Mouse (Mus musculus) heart, embryonic 14.5 days (tissue): Measurements from ENCODE around the gene Cyp2u1. TPM values are rescaled to one million over a fixed set of nuclear protein-coding genes. Genes with fewer than 3 reads are reported as not detected.

Source experiments
- ATAC-seq: fragments of 200-750 bp; cut with Nextera tagmentation; 2 replicates; pipeline ENCODE4 v1.8.0; 2017; ENCODE audit warnings: low read depth, moderate TSS enrichment; ENCODE audit not compliant: insufficient number of reproducible peaks, insufficient read depth, low FRiP score
- H3K27ac ChIP-seq, 2 experiments: fragments of 200-500 bp in 1 of 2; fragments of 300-500 bp in 1 of 2; sonication (generic) in 1 of 2; replicated peaks in 1 of 2; 2 replicates each; pipeline ENCODE4 v1.5.1; 2012 to 2014; ENCODE audit warnings: low read depth in 2 of 2, low read length in 2 of 2, control low read depth in 1 of 2, mild to moderate bottlenecking in 1 of 2, mixed read lengths in 1 of 2; ENCODE audit not compliant: control insufficient read depth in 1 of 2, insufficient read depth in 1 of 2
- H3K27me3 ChIP-seq: fragments of 300-500 bp; sonication (generic); 2 replicates; pipeline ENCODE4 v1.6.1; 2014; ENCODE audit warnings: mild to moderate bottlenecking, low read length, control low read depth; ENCODE audit not compliant: control insufficient read depth, insufficient read depth
- H3K36me3 ChIP-seq: fragments of 300-500 bp; sonication (generic); 2 replicates; pipeline ENCODE4 v1.6.1; 2014; ENCODE audit warnings: mild to moderate bottlenecking, control low read depth, low read length, mixed read lengths; ENCODE audit not compliant: control insufficient read depth, insufficient read depth
- H3K4me1 ChIP-seq, 2 experiments: fragments of 200-500 bp in 1 of 2; fragments of 300-500 bp in 1 of 2; sonication (generic) in 1 of 2; 2 replicates each; pipeline ENCODE4 v1.6.1; 2012 to 2014; ENCODE audit warnings: low read length in 2 of 2, control low read depth in 1 of 2, mixed read lengths in 1 of 2; ENCODE audit not compliant: control insufficient read depth in 2 of 2, insufficient read depth in 2 of 2
- H3K4me2 ChIP-seq: fragments of 300-500 bp; sonication (generic); 2 replicates; pipeline ENCODE4 v1.6.1; 2014; ENCODE audit warnings: mild to moderate bottlenecking, low read length
- H3K4me3 ChIP-seq, 2 experiments: fragments of 200-500 bp in 1 of 2; fragments of 300-500 bp in 1 of 2; sonication (generic) in 1 of 2; 2 replicates each; pipeline ENCODE4 v1.5.1; 2012 to 2014; ENCODE audit warnings: low read length in 2 of 2, mild to moderate bottlenecking in 2 of 2, control low read depth in 1 of 2, low read depth in 1 of 2, moderate library complexity in 1 of 2; ENCODE audit not compliant: control insufficient read depth in 1 of 2, insufficient read depth in 1 of 2
- H3K9ac ChIP-seq: fragments of 300-500 bp; sonication (generic); 2 replicates; pipeline ENCODE4 v1.6.1; 2014; ENCODE audit warnings: mild to moderate bottlenecking, low read length
- H3K9me3 ChIP-seq: fragments of 300-500 bp; sonication (generic); 2 replicates; pipeline ENCODE4 v1.6.1; 2016; ENCODE audit warnings: low read length, control low read depth; ENCODE audit not compliant: control insufficient read depth
- WGBS: fragments of 180-500 bp; shearing (Covaris S2); extraction: QIAGEN DNeasy Blood & Tissue Kit; methylation state at CpG from one replicate; pipeline ENCODE4 v1.1.7; 2014; 5-methylcytosine and 5-hydroxymethylcytosine counted together
- polyA plus RNA-seq: library from polyadenylated mRNA; unstranded; fragments of >200 nt; fragmentation: Nextera tagmentation; extraction: Ambion mirVana; gene quantifications from 2 replicates; pipeline ENCODE4 v1.2.1, GENCODE M21; 2014

Cyp2u1 gene
- polyA plus RNA-seq, 1 experiment from 2014 or later: 13.2 TPM

DNA sequence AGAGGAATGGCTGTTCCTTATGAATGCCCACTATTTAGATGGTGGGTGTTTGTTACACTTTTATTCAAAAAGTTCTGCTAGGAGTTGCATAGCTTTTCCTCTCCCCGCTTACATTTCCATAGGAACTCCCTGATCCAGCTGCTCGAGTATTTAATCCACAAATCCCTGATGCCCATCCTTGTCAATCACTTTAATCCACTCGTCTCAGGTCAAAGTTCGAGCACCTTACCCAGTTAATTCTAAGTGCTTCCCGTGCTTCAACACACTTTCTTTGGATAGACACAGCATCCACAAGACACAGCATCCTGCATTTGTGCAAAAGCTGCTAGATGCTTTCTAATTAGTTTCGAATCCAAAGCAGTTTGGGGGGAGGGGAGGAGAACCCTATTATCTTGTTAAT, 32.6 kb downstream of the Cyp2u1 start:
- H3K9me3 ChIP-seq: no peaks in the 10 kb centered on the region
- no peak overlapping the region for H3K9ac ChIP-seq
- H3K4me2 ChIP-seq: peak overlapping the region; percentile 80
- H3K4me3 ChIP-seq: peak overlapping the region; percentile 5 to 89; a peak in 3 of 4 replicates
- no peak overlapping the region for H3K27ac ChIP-seq
- H3K36me3 ChIP-seq: peaks cover 12% of the 10 kb centered on the region; the same call in 1 of the 2 replicates
- no peaks in the 10 kb centered on the region for H3K27me3 ChIP-seq
- peaks cover 17 to 52% of the 10 kb centered on the region in 2 experiments for H3K4me1 ChIP-seq
- 65% methylated on average over 6 of the region's 6 CpGs for WGBS
- no peak for ATAC-seq

DNA sequence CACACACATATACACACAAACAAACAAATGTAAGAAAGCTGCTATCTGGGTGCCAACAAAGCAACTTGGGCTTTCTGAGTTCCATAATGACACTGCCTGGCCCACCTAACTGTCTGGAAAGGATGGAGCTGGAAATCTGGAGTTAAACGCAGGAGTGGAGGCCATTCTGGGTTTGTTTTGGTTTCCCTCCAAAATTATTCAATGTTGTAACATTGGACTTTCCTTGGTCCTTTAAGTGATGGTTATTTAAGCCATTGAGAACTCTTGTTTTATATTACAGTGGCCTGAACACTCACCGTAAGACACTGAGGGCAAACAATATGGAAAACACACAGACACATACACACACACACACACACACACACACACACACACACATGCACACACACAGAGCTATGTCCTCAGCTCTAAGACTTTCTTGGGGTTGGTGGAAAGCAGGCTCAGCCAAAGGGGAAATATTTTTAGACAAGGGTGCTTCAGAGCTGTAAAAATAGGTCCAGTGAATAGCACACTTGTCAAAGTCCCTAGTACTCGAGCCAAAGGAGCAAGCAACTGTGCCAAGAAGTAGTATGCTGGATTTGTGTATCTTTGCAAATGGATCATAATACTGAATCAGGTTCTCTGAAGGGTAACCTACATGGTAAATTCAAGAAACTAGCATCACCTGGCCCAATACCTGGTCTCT, 36.5 kb downstream of the Cyp2u1 start:
- Histone ChIP-seq H3K36me3 (peaks cover 29% of the 10 kb centered on the region), H3K9me3 (no peaks in the 10 kb centered on the region), H3K4me3 (no peak overlapping the region), H3K27me3 (no peaks in the 10 kb centered on the region), H3K4me2 (peak overlapping the region; percentile 23; the same call in 1 of the 2 replicates), H3K27ac (peak overlapping the region; percentile 78 to 84), H3K9ac (no peak overlapping the region), H3K4me1 (peaks cover 20 to 47% of the 10 kb centered on the region in 2 experiments)
- no peak for ATAC-seq
- 55% methylated on average over 3 of the region's 3 CpGs for WGBS

DNA sequence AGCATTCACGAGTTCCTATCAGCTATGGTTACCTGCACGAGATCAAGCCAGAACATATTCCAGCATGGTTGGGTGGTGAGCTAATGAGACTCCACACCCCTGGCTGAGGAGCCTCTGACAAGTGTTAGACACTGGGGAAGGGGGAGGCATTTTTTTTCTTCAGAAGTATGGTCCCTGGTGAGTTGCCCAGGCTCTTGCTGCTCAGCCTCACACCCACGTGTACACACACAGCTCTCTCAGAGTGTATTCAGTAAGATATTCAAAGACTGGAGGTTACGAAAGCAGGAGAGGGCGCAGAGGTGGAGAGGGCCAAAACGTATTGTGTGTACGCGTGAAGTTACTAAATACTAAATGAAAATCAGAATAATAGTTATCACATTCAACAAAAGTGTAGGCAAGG, 37.5 kb downstream of the Cyp2u1 start:
- H3K27me3 ChIP-seq: no peaks in the 10 kb centered on the region
- H3K4me2 ChIP-seq: no peak overlapping the region; the same call in 1 of the 2 replicates
- H3K9ac ChIP-seq: no peak overlapping the region
- peaks cover 29% of the 10 kb centered on the region for H3K36me3 ChIP-seq
- peak overlapping the region; percentile 33 to 53 for H3K27ac ChIP-seq
- peaks cover 17 to 39% of the 10 kb centered on the region in 2 experiments for H3K4me1 ChIP-seq
- no peak overlapping the region for H3K4me3 ChIP-seq
- WGBS: 68% methylated on average over 8 of the region's 8 CpGs
- ATAC-seq: no peak
- H3K9me3 ChIP-seq: peaks cover 7% of the 10 kb centered on the region

DNA sequence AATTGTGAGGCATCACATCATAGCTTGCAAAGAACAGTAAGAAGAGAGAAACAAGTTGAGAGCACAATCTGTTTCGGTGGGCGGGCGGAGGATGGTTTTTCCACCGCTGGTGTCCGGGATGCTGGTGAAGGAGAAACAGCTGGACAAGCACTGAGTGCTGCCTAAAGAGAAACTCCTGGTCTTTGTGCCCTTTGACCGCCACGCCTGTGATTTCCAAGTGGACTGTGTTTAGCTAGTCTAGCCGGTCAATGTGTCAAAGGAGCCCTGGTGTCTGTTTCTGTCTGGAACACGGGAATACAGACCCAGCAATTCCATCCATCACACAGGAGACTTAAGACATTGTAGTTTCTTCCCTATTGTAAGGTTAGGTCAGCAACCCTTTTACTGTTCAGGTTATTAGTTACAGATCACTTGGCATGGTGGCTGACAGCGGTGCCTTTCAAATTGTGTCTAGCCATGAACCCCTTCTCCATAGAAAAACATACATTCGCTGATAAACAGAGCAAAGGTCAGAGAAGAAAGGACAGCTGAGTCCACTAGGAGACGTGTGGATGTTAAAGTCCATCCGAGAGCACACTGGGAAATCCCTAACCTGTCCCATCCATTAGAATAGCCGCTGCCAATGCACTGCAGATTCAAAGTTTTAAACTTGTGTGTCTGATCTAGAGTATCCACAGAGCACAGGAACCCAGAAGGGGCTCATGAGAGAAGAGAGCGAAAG, 39.1 kb downstream of the Cyp2u1 start:
- Histone ChIP-seq H3K4me3 (no peak overlapping the region), H3K9me3 (peaks cover 7% of the 10 kb centered on the region), H3K4me2 (no peak overlapping the region), H3K4me1 (peaks cover 13 to 43% of the 10 kb centered on the region in 2 experiments), H3K9ac (no peak overlapping the region), H3K27ac (no peak overlapping the region), H3K27me3 (no peaks in the 10 kb centered on the region), H3K36me3 (peaks cover 29% of the 10 kb centered on the region)
- ATAC-seq: no peak
- 89% methylated on average over 15 of the region's 15 CpGs for WGBS

DNA sequence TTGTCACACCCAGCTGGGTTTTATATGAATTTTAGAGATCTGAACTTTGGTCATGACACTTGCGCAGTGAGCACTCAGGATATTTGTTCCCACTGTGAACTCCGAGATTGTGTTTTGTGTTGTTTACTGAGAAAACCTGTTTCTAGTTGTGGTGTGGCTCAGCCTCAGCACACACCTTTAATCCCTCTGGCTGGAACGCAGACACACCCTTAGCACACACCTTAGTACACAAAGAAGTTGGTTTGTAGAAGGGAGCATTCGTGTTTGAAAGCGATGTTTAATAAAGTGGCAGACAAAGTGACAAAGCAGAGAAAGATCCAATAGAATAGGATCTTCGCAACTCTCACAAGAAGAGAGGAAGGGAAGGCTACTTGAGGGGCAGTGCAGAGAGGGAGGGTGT, 42.6 kb downstream of the Cyp2u1 start:
- ATAC-seq: no peak
- no peak overlapping the region for H3K4me3 ChIP-seq
- WGBS: 96% methylated on average over 6 of the region's 6 CpGs
- peaks cover 18% of the 10 kb centered on the region for H3K36me3 ChIP-seq
- peaks cover 7% of the 10 kb centered on the region for H3K9me3 ChIP-seq
- H3K27ac ChIP-seq: no peak overlapping the region; a peak in 1 of 4 replicates
- peaks cover 4 to 17% of the 10 kb centered on the region in 2 experiments for H3K4me1 ChIP-seq
- H3K27me3 ChIP-seq: no peaks in the 10 kb centered on the region
- no peak overlapping the region for H3K4me2 ChIP-seq
- H3K9ac ChIP-seq: no peak overlapping the region

DNA sequence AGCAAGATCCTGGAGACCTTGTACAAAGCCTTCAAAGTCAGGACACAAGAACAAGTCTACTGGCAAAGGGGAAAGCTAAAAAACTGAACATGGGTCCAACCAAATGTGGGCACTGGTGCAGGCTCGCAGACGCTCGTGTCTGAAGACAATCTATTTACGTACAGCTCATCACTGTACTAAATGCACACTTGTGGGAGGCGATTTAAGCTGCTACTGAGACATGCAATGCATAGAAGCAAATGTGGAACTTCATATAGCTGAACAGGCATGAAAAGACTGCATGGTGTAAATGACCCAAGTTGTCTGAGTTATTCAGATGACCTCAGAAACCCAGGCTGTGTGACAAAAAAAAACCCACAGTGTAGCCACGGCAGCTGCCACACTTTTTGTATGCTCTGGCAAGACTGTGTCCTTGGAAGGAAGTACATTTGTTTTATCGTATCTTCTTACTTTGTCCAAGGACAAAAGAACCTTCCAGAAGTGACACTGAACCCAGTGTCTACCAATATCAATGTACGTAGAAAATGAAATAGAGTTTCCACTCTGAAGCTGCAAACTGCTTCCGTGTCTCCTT, 43.5 kb downstream of the Cyp2u1 start:
- H3K4me1 ChIP-seq: peaks cover 0 to 16% of the 10 kb centered on the region in 2 experiments; a peak in 3 of 4 replicates
- H3K4me3 ChIP-seq: no peak overlapping the region
- ATAC-seq: no peak
- no peak overlapping the region for H3K4me2 ChIP-seq
- H3K9me3 ChIP-seq: peaks cover 7% of the 10 kb centered on the region
- H3K36me3 ChIP-seq: peaks cover 18% of the 10 kb centered on the region
- no peak overlapping the region for H3K9ac ChIP-seq
- H3K27ac ChIP-seq: 0 out of 4 replicates have a peak overlapping the region, but pooled peaks of 1 of the 2 experiments have one; percentile 35
- H3K27me3 ChIP-seq: no peaks in the 10 kb centered on the region
- WGBS: 59% methylated on average over 9 of the region's 9 CpGs

DNA sequence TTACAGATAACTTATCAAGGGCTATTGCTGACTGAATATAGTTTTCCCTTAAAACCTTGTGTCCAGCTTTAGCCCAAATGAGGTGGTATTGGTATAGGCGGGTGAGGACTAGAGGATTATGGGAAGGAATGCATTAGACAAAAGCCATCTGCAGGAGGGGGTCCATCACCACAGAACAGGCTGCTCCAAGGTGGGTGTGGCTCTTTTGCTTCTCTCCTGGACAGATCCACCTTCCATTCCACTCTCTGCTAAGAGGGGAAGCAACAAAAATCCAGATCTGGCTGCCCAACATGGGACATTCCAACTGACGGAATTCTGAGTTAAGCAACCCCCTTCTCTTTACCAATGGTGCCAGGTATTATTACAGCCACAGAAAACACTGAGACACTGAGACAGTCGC, 44.1 kb downstream of the Cyp2u1 start:
- H3K36me3 ChIP-seq: peaks cover 16% of the 10 kb centered on the region
- no peak overlapping the region for H3K4me3 ChIP-seq
- peaks cover 7% of the 10 kb centered on the region for H3K9me3 ChIP-seq
- no peak overlapping the region for H3K4me2 ChIP-seq
- no peaks in the 10 kb centered on the region for H3K27me3 ChIP-seq
- no peak for ATAC-seq
- H3K27ac ChIP-seq: no peak overlapping the region
- WGBS: 71% methylated on average over 3 of the region's 3 CpGs
- H3K9ac ChIP-seq: no peak overlapping the region
- H3K4me1 ChIP-seq: peaks cover 0 to 16% of the 10 kb centered on the region in 2 experiments; a peak in 3 of 4 replicates
